Mouse (Mus musculus): ENCODE measurements around the gene Pfkfb4.

DNA sequence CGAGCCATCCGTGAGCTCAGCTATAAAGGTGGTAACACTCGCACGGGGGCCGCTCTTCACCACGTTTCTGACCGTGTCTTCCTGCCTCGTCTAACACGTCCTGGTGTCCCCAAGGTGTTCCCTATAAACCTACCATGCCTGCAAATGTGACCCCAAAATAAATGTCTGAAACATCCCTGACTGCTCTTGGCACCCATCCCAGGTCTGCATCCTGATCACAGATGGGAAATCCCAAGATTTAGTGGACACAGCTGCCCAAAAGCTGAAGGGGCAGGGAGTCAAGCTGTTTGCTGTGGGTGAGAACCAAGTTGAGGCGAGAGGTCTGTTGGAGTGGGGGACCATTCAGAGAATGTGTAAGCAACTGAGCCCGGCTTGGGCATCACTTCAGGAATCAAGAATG is 36.3 kb upstream of the Pfkfb4 start:
- TF ChIP-seq POLR2A (IDR thresholded peaks at IDR 0.05; ENCODE audit: extremely low read depth, insufficient read depth, low read length) (no peak), CTCF (IDR thresholded peaks at IDR 0.05; ENCODE audit: low read depth, low read length) (no peak)

All from liver, adult 2 months (tissue).